Mouse (Mus musculus) mouse trophoblast stem cell (cell line): ENCODE data around the gene Erc1.
"Not testable (repeated sequence)": the region's sequence is repeated elsewhere in the genome, so short reads cannot be mapped to it uniquely, and the experiment has no call there.

Experiments used
- in situ Hi-C, 2 experiments: fragments of 300-500 bp; cut with MseI, MboI; formaldehyde crosslinking; loops; 2 replicates in 1 of 2; 3 replicates in 1 of 2; pipeline ENCODE4 v1.15.1; 2025

Erc1 gene

GRCm38 (mm10) chr6:119848034-119848695 lies at the start of gene Erc1:
Erc1 (minus strand) TSS chr6:119848167.
- in situ Hi-C loops: no loop called here

DNA sequence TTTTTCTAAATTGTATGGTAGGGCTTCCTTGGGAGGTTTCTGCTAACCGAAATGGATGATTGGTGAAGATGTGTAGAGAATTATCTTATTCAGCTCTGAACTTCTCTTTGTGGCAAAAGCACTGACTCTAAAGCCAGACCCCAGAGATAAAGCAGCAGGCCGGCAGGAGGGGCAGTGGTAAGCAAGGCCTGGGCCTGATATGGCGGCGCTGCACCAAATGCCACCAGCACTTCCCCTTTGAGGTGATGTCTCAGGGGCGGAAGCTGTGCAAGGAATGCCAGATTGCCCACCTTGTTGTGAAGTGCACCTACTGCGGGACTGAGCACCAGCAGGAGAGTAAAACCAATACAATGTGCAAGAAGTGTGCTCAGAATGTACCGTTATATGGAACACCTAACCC lies 44.7 kb upstream of the Erc1 start:
- in situ Hi-C loops: no loop called here

- in situ Hi-C loops: no loop called here
These were observed 35.2 kb upstream of the Erc1 start for GRCm38 (mm10) chr6:119883151-119883550.

GRCm38 (mm10) chr6:119864341-119865034 lies 16.5 kb upstream of the Erc1 start:
- in situ Hi-C loops: no loop called here

DNA sequence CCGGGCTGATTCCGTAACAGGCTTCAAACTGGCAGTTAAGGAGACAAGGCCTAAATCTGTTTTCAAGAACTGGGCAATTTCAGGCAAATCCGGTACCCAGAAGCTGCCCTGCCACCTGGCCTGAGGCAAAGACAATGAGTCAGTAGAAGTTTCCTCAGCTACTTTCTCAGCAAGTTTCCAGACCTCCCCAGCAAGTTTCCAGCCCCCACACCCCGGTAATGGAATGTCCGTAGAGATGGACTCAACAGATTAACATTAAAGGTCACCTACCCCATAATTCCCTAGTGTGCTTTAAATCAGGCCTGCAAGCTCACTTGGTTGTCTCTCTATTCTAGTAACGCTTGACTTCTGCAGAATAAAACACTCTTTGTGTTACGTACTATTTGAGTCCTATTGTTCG lies 13.6 kb upstream of the Erc1 start:
- in situ Hi-C loops: no loop called here

DNA sequence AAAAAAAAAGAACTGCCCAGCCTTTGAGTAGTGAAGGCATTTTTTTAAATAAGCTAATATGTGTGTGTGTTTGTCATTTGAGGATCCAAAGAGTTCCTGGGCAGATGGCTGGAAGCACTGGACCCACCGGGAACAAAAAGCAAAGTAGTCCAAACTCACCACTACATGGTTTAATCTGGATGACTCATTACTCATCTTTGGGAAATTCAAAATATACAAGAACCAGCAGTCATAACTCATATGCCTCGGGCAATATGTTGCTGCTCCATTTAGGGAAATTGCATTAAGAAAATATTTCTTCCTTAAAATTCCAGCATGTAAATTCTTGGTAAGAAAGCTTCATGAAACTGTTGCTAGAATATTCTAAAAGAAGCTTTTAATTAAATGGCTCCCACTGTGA lies 12.3 kb upstream of the Erc1 start:
- in situ Hi-C loops: no loop called here

DNA sequence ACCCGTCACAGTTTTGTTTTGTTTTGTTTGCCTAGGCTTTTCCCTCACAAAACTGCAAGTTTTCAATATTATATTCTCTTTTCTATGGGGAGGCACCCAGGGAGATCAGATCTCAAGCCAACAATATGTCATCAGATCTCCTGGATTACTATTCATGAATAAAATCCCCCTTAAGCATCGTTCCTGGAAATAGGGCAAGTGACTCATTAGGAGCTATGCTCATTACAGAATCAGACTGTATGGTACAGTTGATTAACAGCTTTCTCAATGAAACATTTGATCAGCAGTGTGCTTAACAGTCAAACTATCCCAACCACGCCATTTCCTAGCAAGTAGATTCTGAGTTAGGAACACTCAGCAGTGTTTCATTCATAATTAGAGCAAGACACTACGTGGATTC lies 7.5 kb upstream of the Erc1 start:
- in situ Hi-C loops: no loop called here

- in situ Hi-C loops: no loop called here
These were observed 6.2 kb upstream of the Erc1 start for GRCm38 (mm10) chr6:119854156-119854555.

GRCm38 (mm10) chr6:119849858-119850257 lies 1.9 kb upstream of the Erc1 start:
- in situ Hi-C loops: no loop called here

- in situ Hi-C loops: no loop called here
These were observed 1.4 kb upstream of the Erc1 start for GRCm38 (mm10) chr6:119849348-119849709.

DNA sequence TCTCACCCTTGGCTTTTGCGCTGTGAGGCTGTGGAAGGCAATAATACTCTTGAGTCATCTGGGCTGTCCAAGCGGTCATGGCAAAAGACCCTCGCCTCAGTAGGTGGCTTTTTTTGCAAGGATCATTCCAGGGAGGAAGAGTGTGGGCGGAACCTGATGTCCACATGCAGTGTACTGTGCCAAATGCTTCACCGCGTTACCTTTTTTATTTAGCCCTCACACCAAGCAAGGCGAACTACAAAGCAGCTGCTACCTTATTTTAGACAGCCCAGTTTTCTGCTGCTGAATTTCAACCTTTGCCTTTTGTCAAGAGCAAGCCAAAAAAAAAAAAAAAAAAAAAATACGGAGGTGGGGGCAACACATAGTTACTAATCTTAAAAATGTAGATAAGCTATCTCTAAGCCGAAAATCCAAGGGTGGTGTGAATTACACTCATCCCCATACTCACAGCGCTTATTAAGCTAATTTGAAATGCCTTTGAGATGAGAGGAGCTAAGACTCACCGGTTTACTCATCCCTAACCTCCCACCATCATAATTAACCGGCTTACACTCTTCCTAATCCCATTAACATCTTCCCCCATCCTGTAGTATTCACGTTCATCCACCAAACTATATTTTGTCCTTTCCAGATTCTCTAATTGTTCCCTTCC lies 855 bp upstream of the Erc1 start:
- in situ Hi-C loops: no loop called here

DNA sequence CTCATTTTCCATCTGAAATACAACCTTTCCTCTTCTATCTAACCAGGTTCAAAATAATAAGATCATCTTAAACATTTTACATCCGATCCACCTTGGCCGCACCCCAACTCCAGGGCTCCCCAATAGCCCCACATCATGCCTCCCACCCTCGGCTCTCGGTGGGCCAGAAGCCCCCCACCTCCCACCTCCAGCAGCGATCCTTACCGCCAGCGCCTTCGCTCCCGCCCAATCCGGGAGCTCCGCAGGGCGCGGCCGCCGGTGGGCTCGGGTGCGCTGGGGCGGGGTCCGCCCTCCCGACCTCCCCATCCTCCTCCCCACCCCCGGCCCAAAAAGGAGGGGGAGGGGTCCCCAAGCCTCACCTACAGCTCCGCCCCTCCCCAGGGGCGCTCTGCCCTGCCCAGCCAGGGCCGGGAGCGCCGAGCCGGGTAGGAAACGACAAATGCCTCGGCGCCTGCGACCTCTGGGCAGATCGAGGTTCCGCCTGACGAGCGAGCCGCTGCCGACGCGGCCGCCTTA lies 391 bp downstream of the Erc1 start:
- in situ Hi-C loops: no loop called here

- in situ Hi-C loops: no loop called here
These were observed 1.0 kb downstream of the Erc1 start for GRCm38 (mm10) chr6:119846751-119847517.

DNA sequence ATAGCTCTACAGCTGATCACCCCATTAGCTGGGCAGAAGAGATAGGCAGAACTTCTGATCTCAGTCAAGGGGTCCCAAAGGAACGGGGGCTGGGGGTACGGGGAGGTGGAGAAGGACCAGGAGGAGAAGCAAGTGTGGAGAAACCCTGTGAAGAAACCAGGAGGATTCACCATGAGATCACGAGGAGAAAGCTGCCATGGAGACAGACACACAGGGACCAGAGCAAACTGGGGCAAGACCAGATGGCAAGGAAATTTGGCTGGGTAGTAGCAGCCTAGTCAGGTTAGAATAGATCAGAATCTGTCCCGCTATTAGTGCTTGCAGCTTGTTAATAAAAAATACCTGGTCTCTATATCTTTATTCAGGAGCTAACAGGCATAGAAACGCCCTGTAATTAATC lies 18.0 kb downstream of the Erc1 start:
- in situ Hi-C loops: no loop called here

DNA sequence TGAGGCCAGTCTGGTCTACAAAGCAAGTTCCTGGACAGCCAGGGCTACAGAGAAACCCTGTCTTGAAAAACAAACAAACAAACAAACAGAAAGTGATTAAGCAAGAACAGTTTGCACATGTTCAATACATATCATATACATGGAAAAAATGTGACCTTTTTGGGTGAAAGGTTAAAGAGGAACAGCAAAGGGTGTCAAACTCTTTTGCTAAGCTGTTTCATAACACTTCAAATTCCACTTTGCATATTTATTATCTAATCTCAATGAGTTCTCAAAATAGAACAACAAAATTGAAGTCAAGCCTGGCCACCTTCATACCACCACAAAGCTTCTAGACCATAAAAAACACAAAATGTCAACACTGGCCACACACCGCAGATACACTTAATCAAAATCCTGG lies 19.8 kb downstream of the Erc1 start:
- in situ Hi-C loops: no loop called here

GRCm38 (mm10) chr6:119826701-119827100 lies 21.3 kb downstream of the Erc1 start:
- in situ Hi-C loops: no loop called here

DNA sequence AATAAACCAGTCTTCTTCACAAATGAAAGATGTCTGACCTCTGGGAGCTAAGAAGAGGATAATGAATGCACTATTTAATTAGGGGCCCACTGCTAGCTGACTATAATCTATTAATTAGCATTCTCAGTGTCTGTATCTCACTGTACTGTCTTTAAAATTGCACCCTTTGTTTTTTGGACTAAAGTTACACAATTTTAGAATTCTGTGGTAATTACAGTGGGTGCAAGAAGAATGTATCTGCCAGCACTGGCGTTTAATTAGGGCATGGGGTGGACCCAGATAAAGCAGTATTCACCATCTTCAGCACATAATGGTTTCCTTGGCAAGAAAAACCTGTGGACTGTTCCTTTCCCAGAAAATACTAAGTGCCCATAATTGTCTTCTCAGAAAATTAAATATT lies 25.8 kb downstream of the Erc1 start:
- in situ Hi-C loops: no loop called here

GRCm38 (mm10) chr6:119821158-119821557 lies 26.8 kb downstream of the Erc1 start:
- in situ Hi-C loops: no loop called here

DNA sequence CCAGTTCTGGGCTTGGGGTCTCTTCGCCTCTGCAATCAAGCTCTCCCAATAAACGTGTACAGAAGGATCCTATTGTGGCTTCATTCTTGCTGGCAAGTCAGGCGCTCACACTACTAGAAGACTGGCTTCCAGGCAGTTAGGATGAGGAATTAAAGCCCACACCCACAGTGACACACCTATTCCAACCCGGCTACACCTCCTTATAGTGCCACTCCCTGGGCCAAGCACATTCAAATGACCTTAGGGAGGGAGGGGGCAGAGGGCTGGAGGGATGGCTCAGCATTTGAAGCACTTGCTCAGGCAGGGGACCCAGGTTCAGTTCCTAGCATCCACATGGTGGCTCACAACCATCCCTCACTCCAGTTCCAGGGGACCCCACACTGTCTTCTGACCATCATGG lies 29.4 kb downstream of the Erc1 start:
- in situ Hi-C loops: no loop called here

DNA sequence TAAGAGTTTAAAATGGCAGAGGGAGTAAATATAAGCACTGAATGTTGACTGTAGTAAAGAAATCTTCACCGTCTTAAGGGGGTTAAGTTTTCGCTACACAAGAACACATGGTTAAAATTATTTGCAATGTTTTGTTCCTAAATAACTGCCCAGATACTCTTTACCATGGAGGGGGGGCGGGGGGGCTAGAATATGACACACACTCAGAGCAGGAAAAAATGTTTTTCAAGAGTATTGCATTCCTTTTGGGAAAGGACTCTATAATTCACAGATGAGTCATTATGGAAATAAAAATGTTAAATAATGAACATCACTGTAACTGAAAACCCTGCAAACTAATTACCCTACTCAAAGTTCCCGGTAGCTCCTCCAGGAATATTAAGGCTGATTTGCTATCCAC lies 32.5 kb downstream of the Erc1 start:
- in situ Hi-C loops: no loop called here

DNA sequence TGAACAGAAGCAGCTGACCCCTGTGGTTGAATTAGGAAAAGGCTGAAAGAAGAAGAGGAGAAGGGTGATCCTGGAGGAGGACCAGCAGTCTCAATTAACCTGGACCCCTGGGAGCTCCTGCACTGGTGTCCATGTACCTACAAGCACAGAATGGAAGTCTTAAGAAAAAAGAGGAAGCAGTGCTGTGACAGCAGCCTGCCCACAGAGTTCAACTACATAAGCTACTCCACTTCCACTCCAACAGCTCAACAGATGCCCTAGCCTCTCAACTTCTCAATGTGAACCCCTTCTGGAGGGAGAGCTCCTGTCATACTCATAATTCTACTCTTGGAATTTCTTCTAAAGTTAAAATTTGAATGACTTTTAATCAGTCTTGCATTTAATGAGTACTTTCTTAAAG lies 34.9 kb downstream of the Erc1 start:
- in situ Hi-C loops: not testable (repeated sequence)
